Comparison of ENCODE assay signal across 15 mouse cellular contexts in the genomic region with DNA sequence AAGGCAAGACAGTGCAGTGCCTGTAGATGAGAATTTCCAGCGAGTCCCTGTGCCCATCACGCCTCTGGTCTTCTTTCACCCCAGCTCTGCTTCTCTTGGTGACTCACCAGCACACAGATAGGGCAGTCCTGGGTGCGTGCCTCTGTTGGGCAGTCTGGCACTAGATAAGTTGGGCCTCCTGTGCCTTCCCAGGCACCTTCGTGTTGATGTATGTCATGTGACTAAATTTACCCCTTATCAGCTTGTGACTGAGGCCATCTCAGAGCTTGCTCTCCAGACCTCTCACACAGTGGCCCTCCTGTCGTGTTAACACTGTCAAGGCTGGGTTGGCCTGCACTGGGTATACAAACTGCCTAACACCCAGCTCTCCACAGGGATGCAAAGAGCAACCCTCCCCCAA. TPM values are rescaled to one million over a fixed set of nuclear protein-coding genes. Genes with fewer than 3 reads are reported as not detected.
DNase-seq lines count a peak whose midpoint lies in the region; ATAC-seq lines count a peak whose summit lies in the region.
"Had no signal": no experiment of that assay in that cellular context is flagged by ENCODE, and none has a peak within 500 bp of the region (broad histone marks: within the 10 kb centered on the region; RNA-seq: fewer than 3 reads in every experiment).

No protein-coding gene starts in this region.

- H3K4me3 ChIP-seq in lung, embryonic 15.5 days, result no peak overlapping the region
- no peak overlapping the region for H3K4me3 ChIP-seq in heart, embryonic 13.5 days
- H3K4me3 ChIP-seq in liver, embryonic 13.5 days (replicated peaks), result peak overlapping the region; percentile 45
- H3K4me3 ChIP-seq in stomach, embryonic 15.5 days (replicated peaks), result no peak overlapping the region
- H3K4me3 ChIP-seq: embryonic facial prominence, embryonic 15.5 days had no signal

- H3K4me1 ChIP-seq in lung, embryonic 15.5 days, result peaks cover 45% of the 10 kb centered on the region
- H3K4me1 ChIP-seq in heart, embryonic 13.5 days, result peaks cover 57% of the 10 kb centered on the region
- H3K4me1 ChIP-seq in liver, embryonic 13.5 days (replicated peaks), result peaks cover 70% of the 10 kb centered on the region
- no peaks in the 10 kb centered on the region for H3K4me1 ChIP-seq in stomach, embryonic 15.5 days
- H3K4me1 ChIP-seq: embryonic facial prominence, embryonic 15.5 days had no signal

- no peak overlapping the region for H3K9ac ChIP-seq in lung, embryonic 15.5 days
- H3K9ac ChIP-seq in heart, embryonic 13.5 days, result no peak overlapping the region
- H3K9ac ChIP-seq in liver, embryonic 13.5 days, result peak overlapping the region; percentile 68
- H3K9ac ChIP-seq in stomach, embryonic 15.5 days, result no peak overlapping the region
- H3K9ac ChIP-seq: embryonic facial prominence, embryonic 15.5 days had no signal

- H3K27me3 ChIP-seq in lung, embryonic 15.5 days, result no peaks in the 10 kb centered on the region
- H3K27me3 ChIP-seq in heart, embryonic 13.5 days (replicated peaks), result peaks cover 68% of the 10 kb centered on the region
- peaks cover 12% of the 10 kb centered on the region for H3K27me3 ChIP-seq in liver, embryonic 13.5 days
- H3K27me3 ChIP-seq in stomach, embryonic 15.5 days (replicated peaks), result no peaks in the 10 kb centered on the region
- H3K27me3 ChIP-seq: embryonic facial prominence, embryonic 15.5 days had no signal

- DNase-seq in lung, postnatal 36 days, result no peak
- DNase-seq in liver, embryonic 13.5 days, result peak; percentile 84
- no peak for DNase-seq in left cerebral cortex, postnatal 4 days
- no peak for DNase-seq in cerebellum, adult 8-10 months
- DNase-seq in thymus, adult 18-20 months, result no peak
- DNase-seq: cerebellum, postnatal 10 days had no signal

- WGBS in lung, embryonic 15.5 days, result 52% methylated on average over 5 of the region's 5 CpGs
- 21% methylated on average over 5 of the region's 5 CpGs for WGBS in heart, embryonic 13.5 days
- WGBS in liver, embryonic 13.5 days (ENCODE audit: insufficient replicate concordance), result 8% methylated on average over 5 of the region's 5 CpGs
- 47% methylated on average over 5 of the region's 5 CpGs for WGBS in stomach, embryonic 15.5 days

- H3K9me3 ChIP-seq in lung, embryonic 15.5 days, result no peaks in the 10 kb centered on the region
- no peaks in the 10 kb centered on the region for H3K9me3 ChIP-seq in heart, embryonic 13.5 days
- no peaks in the 10 kb centered on the region for H3K9me3 ChIP-seq in liver, embryonic 13.5 days (replicated peaks)
- no peaks in the 10 kb centered on the region for H3K9me3 ChIP-seq in stomach, embryonic 15.5 days
- H3K9me3 ChIP-seq: embryonic facial prominence, embryonic 15.5 days had no signal

- no peak overlapping the region for H3K4me2 ChIP-seq in lung, embryonic 15.5 days
- peak overlapping the region; percentile 19 for H3K4me2 ChIP-seq in heart, embryonic 13.5 days
- H3K4me2 ChIP-seq in liver, embryonic 13.5 days, result peak overlapping the region; percentile 67
- no peak overlapping the region for H3K4me2 ChIP-seq in stomach, embryonic 15.5 days
- H3K4me2 ChIP-seq: embryonic facial prominence, embryonic 15.5 days had no signal

- peak; percentile 52; the same call in 1 of the 2 replicates for ATAC-seq in lung, embryonic 15.5 days (ENCODE audit: borderline replicate concordance, extremely low read depth, low FRiP score, low TSS enrichment)
- peak; percentile 49; the same call in 1 of the 2 replicates for ATAC-seq in heart, embryonic 13.5 days (ENCODE audit: extremely low read depth, insufficient number of reproducible peaks, low FRiP score, low TSS enrichment)
- ATAC-seq in liver, embryonic 13.5 days (ENCODE audit: low read depth), result peak; percentile 94
- ATAC-seq in stomach, embryonic 15.5 days (ENCODE audit: insufficient read depth, low FRiP score, low read depth), result peak; percentile 93
- ATAC-seq: lung, postnatal 0 days had no signal

- no peaks in the 10 kb centered on the region for H3K36me3 ChIP-seq in lung, embryonic 15.5 days
- H3K36me3 ChIP-seq in heart, embryonic 13.5 days, result no peaks in the 10 kb centered on the region
- no peaks in the 10 kb centered on the region for H3K36me3 ChIP-seq in liver, embryonic 13.5 days
- no peaks in the 10 kb centered on the region for H3K36me3 ChIP-seq in stomach, embryonic 15.5 days
- H3K36me3 ChIP-seq: embryonic facial prominence, embryonic 15.5 days had no signal

- no peak overlapping the region for H3K27ac ChIP-seq in lung, embryonic 15.5 days
- H3K27ac ChIP-seq in heart, embryonic 13.5 days (replicated peaks), result peak overlapping the region; percentile 21; the same call in 1 of the 2 replicates
- peak overlapping the region; percentile 98 for H3K27ac ChIP-seq in liver, embryonic 13.5 days
- H3K27ac ChIP-seq in stomach, embryonic 15.5 days, result no peak overlapping the region
- H3K27ac ChIP-seq: embryonic facial prominence, embryonic 15.5 days; kidney, postnatal 0 days had no signal

- intact Hi-C loops in left cerebral cortex, postnatal 4 days (cut with DNase I), result no loop called here

RNA-seq across cellular contexts. Expression of a gene that starts 28.3 kb away (rescaled TPM):
- 40.9 and 44.9 TPM in 2 replicates for polyA plus RNA-seq in lung, embryonic 15.5 days (2015; fragmentation: Nextera tagmentation; extraction: Ambion mirVana)
- 2.0 and 2.9 TPM in 2 replicates for polyA plus RNA-seq in heart, embryonic 13.5 days (2015; fragmentation: Nextera tagmentation; extraction: Ambion mirVana)
- polyA plus RNA-seq in liver, embryonic 13.5 days (2015; fragmentation: Nextera tagmentation; extraction: Ambion mirVana), result 0.25 and 0.27 TPM in 2 replicates
- 6.0 and 6.6 TPM in 2 replicates for polyA plus RNA-seq in stomach, embryonic 15.5 days (2015; fragmentation: Nextera tagmentation; extraction: Ambion mirVana)
- 1 to 10 TPM; 3.7 to 3.9 TPM for total RNA-seq in left cerebral cortex, postnatal 4 days (2021)

RNA-seq across cellular contexts. Expression of a gene that starts 46.1 kb away (rescaled TPM):
- polyA plus RNA-seq in lung, embryonic 15.5 days (2015; fragmentation: Nextera tagmentation; extraction: Ambion mirVana), result 0.62 TPM in 1 of 2 replicates, not detected in the other
- polyA plus RNA-seq in heart, embryonic 13.5 days (2015; fragmentation: Nextera tagmentation; extraction: Ambion mirVana), result not detected in 2 replicates
- not detected in 2 replicates for polyA plus RNA-seq in liver, embryonic 13.5 days (2015; fragmentation: Nextera tagmentation; extraction: Ambion mirVana)
- not detected in 2 replicates for polyA plus RNA-seq in stomach, embryonic 15.5 days (2015; fragmentation: Nextera tagmentation; extraction: Ambion mirVana)
- not detected for total RNA-seq in left cerebral cortex, postnatal 4 days (2021)
- total RNA-seq: left cerebral cortex, adult 18-20 months had no signal
- polyA plus RNA-seq: hindbrain, embryonic 11.5 days; kidney, postnatal 0 days; lung, postnatal 0 days; small intestine, adult 2 months had no signal

Comparison
In these comparisons a context has a peak if more than half of its experiments do, and no peak if none do; other contexts are left out.
1. H3K27ac ChIP-seq: peak in heart, embryonic 13.5 days (single experiment) and liver, embryonic 13.5 days (single experiment); none in lung, embryonic 15.5 days (single experiment) and stomach, embryonic 15.5 days (single experiment).
2. H3K4me2 ChIP-seq: peak in heart, embryonic 13.5 days (single experiment) and liver, embryonic 13.5 days (single experiment); none in lung, embryonic 15.5 days (single experiment) and stomach, embryonic 15.5 days (single experiment).
3. Peak in every context shown above with its lines, with median percentiles within 50 percentile points of each other: ATAC-seq.